Mouse (Mus musculus) lung, adult 2 months (tissue): ENCODE data around the gene Ints5. TPM values are rescaled to one million over a fixed set of nuclear protein-coding genes. Genes with fewer than 3 reads are reported as not detected.
A peak's percentile ranks its signal among the peaks of the same experiment; 100 is the strongest.

ENCODE experiments used
- DNase-seq: peaks from one replicate; pipeline ENCODE4 v3.0.0; 2022
- H3K4me1 ChIP-seq: fragments of 200-500 bp; 2 replicates; pipeline ENCODE4 v1.6.1; 2011; ENCODE audit warnings: low read length; ENCODE audit not compliant: control insufficient read depth, insufficient read depth
- H3K4me3 ChIP-seq: fragments of 200-500 bp; replicated peaks from 2 replicates; pipeline ENCODE3; 2011; ENCODE audit warnings: low read depth, mild to moderate bottlenecking, control low read depth, low read length; ENCODE audit errors: extremely low read depth
- CTCF ChIP-seq: fragments of 200-500 bp; IDR thresholded peaks from 2 replicates; pipeline ENCODE4 v1.5.1; 2011; ENCODE audit warnings: mild to moderate bottlenecking, low read length, control low read depth; ENCODE audit not compliant: insufficient read depth
- POLR2A ChIP-seq: fragments of 200-500 bp; IDR thresholded peaks from 2 replicates; pipeline ENCODE4 v1.6.1; 2011; ENCODE audit warnings: low read depth, mild to moderate bottlenecking, control low read depth, low read length, borderline replicate concordance; ENCODE audit errors: extremely low read depth
- WGBS: fragments of 180-500 bp; shearing (Covaris S2); methylation state at CpG from one replicate; pipeline ENCODE4 v1.1.7; 2018; 5-methylcytosine and 5-hydroxymethylcytosine counted together
- polyA plus RNA-seq: library from polyadenylated mRNA; depleted of rRNA; stranded (reverse); fragments of >200 nt; gene quantifications from 2 replicates; pipeline ENCODE4 v1.2.3, GENCODE M21; 2012; rRNA removed

Gene Ints5
- 18.5 and 22.2 TPM in 2 replicates for polyA plus RNA-seq

GRCm38 (mm10) chr19:8892829-8893766 is at the start of gene Ints5:
Ints5 (plus strand) TSS chr19:8893005.
- TF ChIP-seq POLR2A (peak; percentile 84; the same call in 1 of the 2 replicates), CTCF (no peak)
- H3K4me1 ChIP-seq, result peaks cover 4% of the 10 kb centered on the region; the same call in 1 of the 2 replicates
- DNase-seq, result peak; percentile 79
- 1% methylated on average over 54 of the region's 54 CpGs for WGBS
- peak within 1 kb of the TSS; percentile 87 for H3K4me3 ChIP-seq

- peak; percentile 67 for DNase-seq
- H3K4me1 ChIP-seq, result peaks cover 3% of the 10 kb centered on the region; the same call in 1 of the 2 replicates
- H3K4me3 ChIP-seq, result no peak overlapping the region
- WGBS, result 49% methylated on average over 5 of the region's 5 CpGs
- TF ChIP-seq POLR2A, result no peak
- TF ChIP-seq CTCF, result peak; percentile 51; the same call in 1 of the 2 replicates
These were observed 48.3 kb upstream of the Ints5 start for GRCm38 (mm10) chr19:8844371-8845129.

DNA sequence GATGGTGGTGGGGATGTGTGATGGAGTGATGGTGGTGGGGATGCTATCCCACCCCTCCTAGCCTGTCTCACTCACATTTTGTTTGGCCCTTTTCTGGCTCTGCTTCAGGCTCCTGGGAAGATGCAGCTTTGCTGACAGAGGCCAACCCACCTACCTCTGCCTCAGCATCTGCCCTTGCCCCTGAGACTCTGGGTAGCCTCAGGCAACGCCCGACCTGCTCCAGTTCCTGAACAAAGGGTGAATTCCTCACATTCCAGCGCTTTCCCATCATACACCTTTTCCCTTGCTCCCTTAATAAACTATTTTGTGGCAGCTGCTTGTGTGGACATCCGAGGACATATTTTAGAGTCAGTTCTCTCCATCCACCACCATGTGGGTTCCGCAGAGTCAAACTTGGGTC is 44.4 kb upstream of the Ints5 start:
- WGBS, result 82% methylated on average over 5 of the region's 5 CpGs

GRCm38 (mm10) chr19:8850402-8850901 is 42.4 kb upstream of the Ints5 start, which contains the start of gene Lrrn4cl:
Lrrn4cl (plus strand) TSS chr19:8850768.
- Histone ChIP-seq H3K4me3 (no peak within 1 kb of the TSS), H3K4me1 (no peaks in the 10 kb centered on the region)
- TF ChIP-seq POLR2A (no peak), CTCF (no peak)
- 26% methylated on average over 7 of the region's 7 CpGs for WGBS
- no peak for DNase-seq

More for the DNA sequence above, 44.4 kb upstream of the Ints5 start:
- Histone ChIP-seq H3K4me1 (no peaks in the 10 kb centered on the region), H3K4me3 (no peak overlapping the region)
- TF ChIP-seq POLR2A, result no peak
- no peak for TF ChIP-seq CTCF
- no peak for DNase-seq

GRCm38 (mm10) chr19:8851639-8852038 is 41.2 kb upstream of the Ints5 start:
- DNase-seq, result peak; percentile 43
- TF ChIP-seq POLR2A, result no peak
- peak; percentile 22; the same call in 1 of the 2 replicates for TF ChIP-seq CTCF
- Histone ChIP-seq H3K4me1 (no peaks in the 10 kb centered on the region), H3K4me3 (no peak overlapping the region)
- 42% methylated on average over 7 of the region's 7 CpGs for WGBS

DNA sequence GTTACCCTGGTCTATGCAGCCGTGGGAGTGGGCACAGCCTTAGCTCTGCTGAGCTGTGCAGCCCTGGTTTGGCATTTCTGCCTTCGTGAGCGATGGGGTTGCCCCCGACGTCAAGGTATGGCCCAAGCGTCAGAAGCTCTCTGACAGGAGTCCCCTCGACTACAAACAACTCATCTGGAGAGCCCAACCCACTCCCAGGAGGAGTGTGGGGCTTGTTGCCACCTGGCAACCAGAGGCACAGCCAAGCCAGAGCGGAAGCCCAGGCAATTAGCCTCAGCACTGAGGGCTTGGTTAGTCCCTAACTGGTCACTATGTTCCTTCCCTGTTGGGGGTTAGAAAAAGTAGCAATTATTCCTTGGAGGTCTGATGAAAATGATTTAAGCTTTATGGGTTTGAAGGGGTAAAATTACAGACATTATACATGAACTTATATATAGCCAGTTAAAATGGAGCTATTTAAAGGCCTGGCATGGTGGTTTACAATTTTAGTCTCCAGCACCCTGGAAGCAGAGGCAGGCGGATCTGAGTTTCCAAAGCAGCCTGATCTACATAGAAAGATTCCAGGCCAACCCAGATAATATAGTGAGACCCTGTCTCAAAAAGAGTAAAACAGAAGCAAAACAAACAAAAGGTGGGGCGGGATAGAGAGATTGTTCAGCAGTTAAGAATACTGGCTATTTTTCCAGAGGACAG is 40.4 kb upstream of the Ints5 start:
- Histone ChIP-seq H3K4me1 (no peaks in the 10 kb centered on the region), H3K4me3 (peak overlapping the region; percentile 3)
- no peak for TF ChIP-seq POLR2A
- no peak for TF ChIP-seq CTCF
- no peak for DNase-seq
- WGBS, result 57% methylated on average over 10 of the region's 10 CpGs

DNA sequence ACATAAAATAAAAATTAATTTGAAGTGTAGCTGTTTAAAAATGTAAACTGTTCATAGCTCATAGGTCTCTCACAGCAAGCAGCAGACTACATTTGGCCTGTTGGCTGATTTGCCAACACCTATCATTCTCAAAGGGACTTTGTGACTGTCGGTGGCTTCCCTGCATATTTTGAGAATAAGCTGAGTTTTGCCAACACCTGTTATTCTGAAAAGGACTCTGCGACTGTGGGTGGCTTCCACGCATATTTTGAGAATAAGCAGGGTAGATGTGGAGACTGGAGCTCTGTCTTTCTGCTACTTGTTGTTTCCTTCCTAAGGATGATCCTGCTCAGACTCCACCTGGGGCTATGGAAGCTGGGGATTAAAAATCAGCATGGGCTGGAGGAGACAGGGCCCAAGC is 39.7 kb upstream of the Ints5 start:
- 77% methylated on average over 3 of the region's 3 CpGs for WGBS
- Histone ChIP-seq H3K4me3 (no peak overlapping the region), H3K4me1 (no peaks in the 10 kb centered on the region)
- no peak for DNase-seq
- TF ChIP-seq CTCF (no peak), POLR2A (no peak)

- H3K4me1 ChIP-seq, result no peaks in the 10 kb centered on the region
- no peak for DNase-seq
- TF ChIP-seq CTCF (peak; percentile 86), POLR2A (no peak)
- no peak overlapping the region for H3K4me3 ChIP-seq
- 31% methylated on average over 4 of the region's 4 CpGs for WGBS
These were observed 35.1 kb upstream of the Ints5 start for GRCm38 (mm10) chr19:8857689-8858088.

- TF ChIP-seq CTCF (no peak), POLR2A (no peak)
- DNase-seq, result no peak
- H3K4me3 ChIP-seq, result no peak overlapping the region
- 25% methylated on average over 1 of the region's 1 CpGs for WGBS
- H3K4me1 ChIP-seq, result no peaks in the 10 kb centered on the region
These were observed 33.8 kb upstream of the Ints5 start for GRCm38 (mm10) chr19:8859018-8859417.
